Mouse (Mus musculus): Measurements from ENCODE around the gene Kalrn. TPM values are rescaled to one million over a fixed set of nuclear protein-coding genes. Genes with fewer than 3 reads are reported as not detected.

Kalrn gene
- polyA plus RNA-seq, 1 experiment from 2014 or later: 16.6 TPM

DNA sequence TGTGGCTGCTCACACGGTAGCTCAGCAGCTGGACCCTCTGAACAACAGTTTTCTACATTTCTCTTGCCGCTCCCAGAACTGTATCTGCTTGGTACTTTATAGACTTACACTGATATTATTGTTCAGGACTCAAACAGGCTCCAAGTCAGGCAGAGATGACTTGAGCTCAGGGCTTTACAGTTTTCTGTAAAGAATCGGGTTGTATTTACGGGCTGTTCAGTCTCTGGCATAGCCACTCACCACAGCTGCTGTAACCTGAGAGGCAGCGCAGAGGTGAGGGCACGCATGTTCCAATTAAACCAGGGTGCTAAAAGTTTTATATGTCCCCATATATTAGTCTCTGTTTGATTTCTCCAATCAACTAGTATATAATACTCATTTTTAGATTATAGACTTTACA lies 373.8 kb downstream of the Kalrn start:
- Histone ChIP-seq H3K27me3 (ENCODE audit: insufficient read depth, poor library complexity, severe bottlenecking) (no peaks in the 10 kb centered on the region), H3K36me3 (peaks cover 68% of the 10 kb centered on the region), H3K4me3 (no peak overlapping the region), H3K27ac (no peak overlapping the region), H3K4me1 (replicated peaks) (peaks cover 1% of the 10 kb centered on the region; the same call in 1 of the 2 replicates), H3K9me3 (no peaks in the 10 kb centered on the region)
- 93% methylated on average over 6 of the region's 6 CpGs for WGBS
- no peak for DNase-seq (ENCODE audit: low spot score)

DNA sequence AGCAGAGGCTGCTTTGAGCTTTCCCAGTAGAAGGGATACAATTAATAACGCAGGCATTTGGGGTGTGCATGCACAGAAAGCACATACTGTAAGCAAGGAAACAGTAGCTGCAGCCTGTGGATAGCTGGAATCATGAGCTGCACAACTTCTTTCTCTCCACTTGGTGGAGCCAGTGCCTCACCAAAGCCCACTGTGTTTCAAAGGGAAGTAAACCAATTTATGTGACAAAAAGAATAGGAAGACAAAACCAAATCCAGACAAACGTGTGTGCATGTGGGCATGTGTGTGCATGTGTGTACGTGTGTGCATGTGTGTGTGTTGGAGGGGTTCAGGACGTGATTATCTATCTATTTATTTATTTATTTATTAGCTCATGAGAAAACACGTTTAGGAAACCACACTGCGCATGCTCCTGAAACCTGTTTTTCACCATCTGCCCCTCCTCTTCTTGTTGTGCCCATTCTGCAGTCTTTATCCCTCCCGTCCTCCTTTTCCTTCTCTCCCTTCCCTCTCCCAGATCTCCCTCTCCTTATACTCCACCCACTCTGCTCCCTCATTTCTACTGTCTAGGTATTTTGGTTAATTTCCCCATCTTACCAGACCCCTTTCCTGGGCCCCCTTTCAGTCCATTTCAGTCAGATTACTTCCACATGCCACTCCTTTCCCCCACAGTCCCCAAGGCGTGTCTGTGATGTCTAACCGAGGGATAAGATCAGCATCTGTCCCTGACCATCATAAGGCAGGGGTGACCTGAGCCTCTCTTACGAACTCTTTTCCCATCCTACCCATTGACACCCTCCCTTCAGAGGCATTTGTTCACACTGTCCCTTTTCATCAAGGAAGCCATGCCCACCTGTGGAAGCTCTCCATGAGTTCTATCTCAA lies 380.1 kb downstream of the Kalrn start:
- WGBS: 58% methylated on average over 10 of the region's 10 CpGs
- H3K27ac ChIP-seq: no peak overlapping the region
- H3K9me3 ChIP-seq: no peaks in the 10 kb centered on the region
- no peaks in the 10 kb centered on the region for H3K4me1 ChIP-seq (replicated peaks)
- DNase-seq (ENCODE audit: low spot score): peak; percentile 35
- H3K27me3 ChIP-seq (ENCODE audit: insufficient read depth, poor library complexity, severe bottlenecking): no peaks in the 10 kb centered on the region
- no peak overlapping the region for H3K4me3 ChIP-seq
- H3K36me3 ChIP-seq: peaks cover 38% of the 10 kb centered on the region

DNA sequence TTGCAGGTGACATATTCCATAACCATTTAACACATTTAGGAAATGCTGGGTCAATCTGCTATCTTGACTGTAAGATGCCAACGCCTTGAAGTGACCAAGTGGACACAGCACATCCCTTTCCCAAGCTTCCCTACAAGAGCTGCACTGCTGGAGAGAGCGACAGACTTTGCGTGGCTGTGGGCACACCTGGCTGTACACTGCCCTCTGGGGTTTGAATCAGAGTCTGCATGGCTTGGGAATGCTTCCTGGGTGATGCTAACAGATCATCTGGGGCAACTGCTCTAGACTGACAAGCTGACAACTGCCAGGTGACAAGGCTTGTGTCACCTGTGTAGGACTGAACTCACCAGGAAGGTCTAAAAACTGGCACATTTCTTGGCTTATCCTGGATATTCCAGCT lies 388.6 kb downstream of the Kalrn start:
- Histone ChIP-seq H3K36me3 (peaks cover 62% of the 10 kb centered on the region), H3K4me1 (replicated peaks) (no peaks in the 10 kb centered on the region), H3K9me3 (no peaks in the 10 kb centered on the region), H3K4me3 (no peak overlapping the region), H3K27me3 (ENCODE audit: insufficient read depth, poor library complexity, severe bottlenecking) (no peaks in the 10 kb centered on the region), H3K27ac (no peak overlapping the region)
- DNase-seq (ENCODE audit: low spot score): no peak
- 80% methylated on average over 3 of the region's 3 CpGs for WGBS

DNA sequence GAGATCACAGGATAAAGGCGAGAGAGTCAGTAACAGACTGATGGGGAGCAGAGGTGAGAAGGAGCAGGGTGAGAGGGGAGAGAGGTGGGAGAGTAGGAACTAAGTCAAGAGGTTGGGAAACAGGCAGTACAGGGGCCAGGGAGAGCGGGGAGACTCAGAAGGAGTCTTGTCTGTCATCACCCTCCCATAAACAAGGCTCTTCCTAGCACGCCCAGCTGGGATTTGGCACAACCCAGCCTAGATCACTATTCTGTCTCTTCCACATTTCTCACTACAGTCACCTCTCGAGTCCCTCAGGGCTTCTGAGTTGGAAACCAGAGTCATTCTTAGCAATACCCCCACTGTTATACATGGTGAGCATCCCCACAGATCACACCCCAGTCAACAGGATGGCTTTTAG lies 390.1 kb downstream of the Kalrn start:
- H3K9me3 ChIP-seq: no peaks in the 10 kb centered on the region
- WGBS: 72% methylated on average over 4 of the region's 4 CpGs
- peaks cover 64% of the 10 kb centered on the region for H3K36me3 ChIP-seq
- H3K27me3 ChIP-seq (ENCODE audit: insufficient read depth, poor library complexity, severe bottlenecking): no peaks in the 10 kb centered on the region
- DNase-seq (ENCODE audit: low spot score): no peak
- no peak overlapping the region for H3K27ac ChIP-seq
- no peak overlapping the region for H3K4me3 ChIP-seq
- no peaks in the 10 kb centered on the region for H3K4me1 ChIP-seq (replicated peaks)

DNA sequence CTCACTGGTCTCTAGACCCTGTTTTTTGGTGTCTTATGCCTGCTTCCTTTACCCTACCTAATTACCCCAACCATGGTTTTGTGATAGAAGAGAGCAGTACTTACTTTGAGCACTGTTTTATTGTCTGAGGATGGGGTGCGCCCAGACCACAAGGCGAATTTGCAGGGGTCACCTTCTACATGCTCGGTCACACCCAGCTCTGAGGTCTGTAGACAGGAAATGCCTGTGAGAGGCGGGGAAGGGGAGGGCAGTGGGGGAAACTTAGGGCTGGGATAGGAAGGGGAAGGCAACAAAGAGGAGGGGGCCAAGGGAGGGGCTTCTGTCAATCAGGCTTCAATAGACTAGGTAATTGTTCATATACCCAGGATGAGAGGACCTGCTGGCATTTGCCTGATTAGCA lies 397.7 kb downstream of the Kalrn start:
- Histone ChIP-seq H3K4me3 (no peak overlapping the region), H3K27ac (no peak overlapping the region), H3K4me1 (replicated peaks) (no peaks in the 10 kb centered on the region), H3K27me3 (ENCODE audit: insufficient read depth, poor library complexity, severe bottlenecking) (no peaks in the 10 kb centered on the region), H3K36me3 (peaks cover 91% of the 10 kb centered on the region), H3K9me3 (no peaks in the 10 kb centered on the region)
- DNase-seq (ENCODE audit: low spot score): no peak
- WGBS: 88% methylated on average over 4 of the region's 4 CpGs

DNA sequence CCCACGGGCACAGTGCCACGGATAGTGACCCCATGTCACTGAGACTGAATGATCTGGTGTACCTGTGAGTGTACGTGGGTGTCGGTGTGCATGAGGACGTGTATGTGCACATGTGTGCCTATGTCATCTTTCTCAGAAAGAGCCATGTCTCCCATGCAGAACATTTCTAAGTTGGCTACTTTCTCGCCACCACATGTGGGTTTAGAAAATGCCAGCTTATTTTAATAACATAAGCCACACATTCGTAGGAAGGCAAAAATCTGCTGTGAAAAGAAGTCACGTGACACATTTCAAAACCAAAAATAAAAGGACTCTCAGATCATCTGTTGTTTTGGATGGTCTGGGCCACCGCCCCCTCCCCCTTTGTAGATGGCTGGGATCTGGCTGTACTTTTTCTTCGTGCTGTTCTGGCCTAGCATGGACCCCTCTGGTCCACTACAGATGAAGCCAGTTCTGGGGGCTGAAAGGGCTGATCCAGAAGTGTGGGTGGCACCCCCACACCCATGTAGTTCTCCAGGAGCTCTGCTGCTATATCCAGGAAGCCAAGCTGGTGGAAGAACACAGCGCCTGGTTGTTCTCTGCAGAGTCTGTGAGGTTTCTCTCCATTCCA lies 400.7 kb downstream of the Kalrn start:
- H3K4me1 ChIP-seq (replicated peaks): no peaks in the 10 kb centered on the region
- H3K36me3 ChIP-seq: peaks cover 94% of the 10 kb centered on the region
- 92% methylated on average over 11 of the region's 11 CpGs for WGBS
- no peak overlapping the region for H3K27ac ChIP-seq
- no peak for DNase-seq (ENCODE audit: low spot score)
- H3K4me3 ChIP-seq: no peak overlapping the region
- H3K9me3 ChIP-seq: no peaks in the 10 kb centered on the region
- H3K27me3 ChIP-seq (ENCODE audit: insufficient read depth, poor library complexity, severe bottlenecking): no peaks in the 10 kb centered on the region

DNA sequence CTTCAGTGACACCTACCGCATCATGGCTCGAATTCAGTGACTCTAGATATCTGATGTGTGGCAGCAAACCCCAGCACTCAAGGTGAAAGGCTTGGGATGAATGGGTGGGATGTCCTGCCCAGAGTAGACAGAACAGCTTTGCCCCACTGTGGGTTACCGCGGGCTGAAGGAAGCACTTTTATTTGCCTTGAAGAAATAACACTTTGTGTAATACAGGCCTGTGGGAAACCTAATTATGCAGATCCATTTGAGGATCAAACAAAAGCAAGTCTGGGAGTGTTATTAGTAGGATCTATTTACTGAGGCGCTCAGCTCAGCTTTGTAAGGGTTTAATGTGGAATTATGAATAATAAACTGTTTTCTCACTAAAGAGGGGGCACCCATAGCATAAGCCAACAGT lies 406.3 kb downstream of the Kalrn start:
- Histone ChIP-seq H3K27ac (no peak overlapping the region), H3K36me3 (peaks cover 46% of the 10 kb centered on the region), H3K4me3 (no peak overlapping the region), H3K9me3 (no peaks in the 10 kb centered on the region), H3K4me1 (replicated peaks) (no peaks in the 10 kb centered on the region), H3K27me3 (ENCODE audit: insufficient read depth, poor library complexity, severe bottlenecking) (no peaks in the 10 kb centered on the region)
- 92% methylated on average over 5 of the region's 5 CpGs for WGBS
- DNase-seq (ENCODE audit: low spot score): no peak

DNA sequence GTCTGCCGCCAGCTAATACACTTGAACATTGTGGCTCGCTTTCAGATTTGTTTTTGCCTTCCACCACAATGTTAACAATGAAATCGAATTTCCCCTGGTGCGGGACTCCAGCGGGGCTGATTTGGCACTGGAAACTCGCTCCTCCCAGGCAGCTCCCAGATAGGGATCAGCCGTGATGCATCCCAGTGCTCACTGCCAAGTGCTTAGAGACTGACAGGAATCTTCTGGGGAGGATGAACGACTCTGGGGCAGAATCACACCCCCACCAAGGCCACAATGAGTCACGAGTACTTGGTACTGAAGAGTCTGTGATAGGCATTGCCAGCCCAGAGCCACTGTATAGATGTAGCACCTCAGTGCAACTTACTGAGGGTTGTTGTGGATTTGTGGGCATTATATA lies 410.2 kb downstream of the Kalrn start:
- H3K27ac ChIP-seq: no peak overlapping the region
- H3K4me1 ChIP-seq (replicated peaks): no peaks in the 10 kb centered on the region
- no peaks in the 10 kb centered on the region for H3K9me3 ChIP-seq
- no peaks in the 10 kb centered on the region for H3K27me3 ChIP-seq (ENCODE audit: insufficient read depth, poor library complexity, severe bottlenecking)
- H3K4me3 ChIP-seq: no peak overlapping the region
- no peak for DNase-seq (ENCODE audit: low spot score)
- WGBS: 80% methylated on average over 9 of the region's 9 CpGs
- 0 out of 2 replicates have a peak, but pooled peaks cover 16% of the 10 kb centered on the region for H3K36me3 ChIP-seq

DNA sequence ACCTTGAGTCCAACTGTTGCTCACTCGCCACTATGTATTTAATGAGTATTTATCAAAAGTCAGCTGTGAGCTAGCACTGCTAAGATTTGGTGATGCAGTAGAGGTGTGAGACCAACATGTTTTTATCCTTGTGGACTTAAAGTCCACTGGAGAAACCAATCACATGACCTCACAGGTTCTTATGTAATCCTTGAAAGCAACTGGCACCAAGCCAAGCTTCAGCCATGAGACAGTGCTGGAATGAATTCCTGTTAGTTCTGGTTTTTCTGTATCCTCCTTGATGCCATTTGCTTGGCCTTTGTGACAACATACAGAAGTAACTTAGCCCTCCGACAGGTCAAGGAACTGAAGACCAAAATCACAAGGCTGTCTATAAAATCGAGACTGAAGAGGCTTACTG lies 413.8 kb downstream of the Kalrn start:
- Histone ChIP-seq H3K27me3 (ENCODE audit: insufficient read depth, poor library complexity, severe bottlenecking) (no peaks in the 10 kb centered on the region), H3K4me1 (replicated peaks) (no peaks in the 10 kb centered on the region), H3K36me3 (0 out of 2 replicates have a peak, but pooled peaks cover 12% of the 10 kb centered on the region), H3K4me3 (no peak overlapping the region), H3K27ac (no peak overlapping the region), H3K9me3 (no peaks in the 10 kb centered on the region)
- DNase-seq (ENCODE audit: low spot score): no peak
- WGBS: 94% methylated on average over 3 of the region's 3 CpGs

DNA sequence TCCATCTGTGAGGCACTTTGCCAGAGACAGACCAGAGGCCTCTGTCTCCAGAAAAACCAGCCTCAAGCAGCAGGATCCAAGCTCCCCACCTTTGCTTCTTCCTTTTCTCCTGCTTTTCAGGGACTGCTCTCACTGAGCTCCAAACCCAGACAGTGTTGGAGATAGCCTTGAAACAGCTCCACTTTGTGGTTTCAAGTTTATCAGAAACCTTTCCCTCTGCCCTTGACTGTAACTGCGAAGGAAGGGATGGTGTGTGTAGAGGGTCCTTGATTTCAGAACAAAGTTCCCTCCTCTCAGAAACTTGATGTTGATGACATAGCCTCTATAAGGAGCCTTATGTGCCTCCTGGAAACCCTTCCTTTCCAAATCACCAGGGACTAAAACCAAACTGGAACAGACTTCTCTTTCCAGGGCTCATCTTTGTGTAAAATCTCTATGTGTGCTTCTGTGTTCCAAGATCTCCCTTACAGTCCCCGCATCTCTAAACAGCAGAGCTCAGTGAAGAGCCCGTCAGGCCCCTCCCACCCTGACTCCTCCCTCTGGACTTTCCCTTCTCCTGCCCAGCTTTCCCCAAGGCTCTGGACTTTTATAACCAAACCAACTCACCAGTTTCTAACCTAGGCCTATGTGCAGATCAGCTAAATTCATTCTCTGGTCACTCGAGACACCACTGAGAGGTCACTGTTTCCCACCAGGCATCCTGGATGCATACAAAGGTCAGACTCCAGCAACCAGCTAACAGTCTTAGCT lies 415.8 kb downstream of the Kalrn start:
- H3K9me3 ChIP-seq: no peaks in the 10 kb centered on the region
- H3K27ac ChIP-seq: no peak overlapping the region
- peaks cover 19% of the 10 kb centered on the region for H3K36me3 ChIP-seq
- no peak for DNase-seq (ENCODE audit: low spot score)
- WGBS: 56% methylated on average over 4 of the region's 4 CpGs
- H3K27me3 ChIP-seq (ENCODE audit: insufficient read depth, poor library complexity, severe bottlenecking): no peaks in the 10 kb centered on the region
- no peaks in the 10 kb centered on the region for H3K4me1 ChIP-seq (replicated peaks)
- no peak overlapping the region for H3K4me3 ChIP-seq

DNA sequence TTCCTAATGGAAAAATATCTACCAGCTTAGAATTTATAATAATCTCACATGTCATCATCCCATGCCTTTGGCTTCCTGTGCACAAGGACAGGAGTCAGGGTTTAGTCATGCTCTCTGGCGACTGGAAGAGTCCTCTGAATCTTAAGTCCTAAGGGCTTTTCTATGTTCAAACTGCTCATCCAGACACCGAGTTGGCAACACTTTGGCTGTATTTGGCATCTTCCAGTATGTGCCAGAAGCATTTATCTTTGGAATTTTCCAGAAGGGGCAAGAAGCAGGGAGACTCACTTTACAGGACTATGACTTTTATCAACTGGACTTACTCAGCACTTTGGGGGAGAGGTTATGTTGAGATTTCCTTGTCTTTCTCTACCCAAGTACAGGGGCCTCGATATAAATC lies 417.6 kb downstream of the Kalrn start:
- H3K27ac ChIP-seq: no peak overlapping the region
- DNase-seq (ENCODE audit: low spot score): no peak
- H3K27me3 ChIP-seq (ENCODE audit: insufficient read depth, poor library complexity, severe bottlenecking): no peaks in the 10 kb centered on the region
- no peaks in the 10 kb centered on the region for H3K4me1 ChIP-seq (replicated peaks)
- 88% methylated on average over 3 of the region's 3 CpGs for WGBS
- no peaks in the 10 kb centered on the region for H3K9me3 ChIP-seq
- peaks cover 15% of the 10 kb centered on the region for H3K36me3 ChIP-seq
- H3K4me3 ChIP-seq: no peak overlapping the region

DNA sequence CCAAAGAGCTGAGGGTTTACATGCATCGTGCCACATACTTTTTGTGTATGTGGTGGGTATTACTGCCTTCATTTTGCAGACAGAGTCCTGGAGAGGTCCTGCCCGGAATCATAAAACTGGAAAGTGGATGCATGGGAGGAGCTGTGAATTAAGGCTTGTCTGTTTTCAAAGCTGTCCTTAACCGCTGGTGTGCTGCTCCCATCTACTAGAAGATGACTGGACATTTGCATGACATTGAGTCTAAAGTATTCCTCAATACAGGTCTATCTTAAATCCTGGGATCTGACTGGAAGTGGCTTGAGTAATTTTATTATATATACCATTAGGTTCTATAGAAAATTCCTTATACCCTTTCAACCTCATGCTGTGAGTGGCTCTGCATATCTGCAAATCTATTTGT lies 418.4 kb downstream of the Kalrn start:
- no peak overlapping the region for H3K4me3 ChIP-seq
- H3K36me3 ChIP-seq: peaks cover 16% of the 10 kb centered on the region
- no peak overlapping the region for H3K27ac ChIP-seq
- H3K27me3 ChIP-seq (ENCODE audit: insufficient read depth, poor library complexity, severe bottlenecking): no peaks in the 10 kb centered on the region
- H3K9me3 ChIP-seq: no peaks in the 10 kb centered on the region
- no peak for DNase-seq (ENCODE audit: low spot score)
- WGBS: 86% methylated on average over 3 of the region's 3 CpGs
- no peaks in the 10 kb centered on the region for H3K4me1 ChIP-seq (replicated peaks)

DNA sequence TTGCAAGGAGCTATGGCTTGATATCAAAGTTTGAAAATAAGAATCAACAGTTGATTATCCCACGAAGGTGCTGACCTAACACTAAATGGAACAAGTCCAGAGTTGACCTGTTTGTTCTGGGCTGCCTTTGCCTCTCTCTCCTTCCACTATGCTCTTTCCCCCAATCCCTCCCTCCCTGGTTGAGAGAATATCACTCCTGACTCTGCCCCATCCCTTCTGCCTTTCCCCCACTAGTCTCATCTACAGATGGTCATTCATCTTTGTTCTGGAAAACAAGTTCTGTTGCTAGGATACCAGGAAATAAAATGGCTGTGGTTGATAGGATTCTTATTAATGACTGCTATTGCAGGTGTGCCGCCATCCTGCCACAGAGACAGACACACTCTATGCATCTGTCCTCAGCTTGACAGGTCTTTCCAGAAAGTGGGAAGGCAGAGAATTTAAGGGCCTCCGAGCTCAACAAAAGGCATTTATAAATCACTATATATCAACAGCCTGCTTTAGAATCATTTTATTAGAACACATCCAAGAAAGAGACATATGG lies 421.7 kb downstream of the Kalrn start:
- no peaks in the 10 kb centered on the region for H3K9me3 ChIP-seq
- H3K4me1 ChIP-seq (replicated peaks): no peaks in the 10 kb centered on the region
- no peak overlapping the region for H3K27ac ChIP-seq
- H3K27me3 ChIP-seq (ENCODE audit: insufficient read depth, poor library complexity, severe bottlenecking): no peaks in the 10 kb centered on the region
- no peak overlapping the region for H3K4me3 ChIP-seq
- H3K36me3 ChIP-seq: peaks cover 13% of the 10 kb centered on the region
- no peak for DNase-seq (ENCODE audit: low spot score)
- WGBS: 83% methylated on average over 3 of the region's 3 CpGs
